ENCODE assay signal across 7 mouse cellular contexts in genomic region chr1:83736428-83737117, GRCm38 (mm10).
DNase-seq lines count a peak whose midpoint lies in the region; ATAC-seq and TF ChIP-seq lines count a peak whose summit lies in the region.

No protein-coding gene starts in this region.

- no peak overlapping the region for H3K4me3 ChIP-seq in lung, embryonic 14.5 days (ENCODE audit: low read depth, low read length)
- H3K4me3 ChIP-seq in embryonic facial prominence, embryonic 10.5 days, result no peak overlapping the region
- H3K4me3 ChIP-seq in intestine, postnatal 0 days (ENCODE audit: low read depth, low read length), result no peak overlapping the region

- H3K27me3 ChIP-seq in lung, embryonic 14.5 days (ENCODE audit: insufficient read depth, low read length), result no peaks in the 10 kb centered on the region
- no peaks in the 10 kb centered on the region for H3K27me3 ChIP-seq in embryonic facial prominence, embryonic 10.5 days (replicated peaks; ENCODE audit: low read depth, poor library complexity, severe bottlenecking)
- H3K27me3 ChIP-seq in intestine, postnatal 0 days (replicated peaks; ENCODE audit: control insufficient read depth, insufficient read depth, low read length), result no peaks in the 10 kb centered on the region

- peak; percentile 38 for TF ChIP-seq CTCF in lung, embryonic 14.5 days (IDR thresholded peaks at IDR 0.05; ENCODE audit: low read depth)
- TF ChIP-seq CTCF in intestine, postnatal 0 days (IDR thresholded peaks at IDR 0.05; ENCODE audit: low read depth), result peak; percentile 60

- H3K9me3 ChIP-seq in lung, embryonic 14.5 days (ENCODE audit: low read depth, low read length), result no peaks in the 10 kb centered on the region
- no peaks in the 10 kb centered on the region for H3K9me3 ChIP-seq in embryonic facial prominence, embryonic 10.5 days
- H3K9me3 ChIP-seq in intestine, postnatal 0 days (ENCODE audit: control insufficient read depth), result no peaks in the 10 kb centered on the region

- H3K36me3 ChIP-seq in lung, embryonic 14.5 days (ENCODE audit: insufficient read depth), result no peaks in the 10 kb centered on the region
- no peaks in the 10 kb centered on the region for H3K36me3 ChIP-seq in embryonic facial prominence, embryonic 10.5 days (replicated peaks)
- H3K36me3 ChIP-seq in intestine, postnatal 0 days (ENCODE audit: control insufficient read depth, insufficient read depth), result no peaks in the 10 kb centered on the region

- WGBS in lung, embryonic 14.5 days, result 35% methylated on average over 2 of the region's 2 CpGs
- WGBS in embryonic facial prominence, embryonic 10.5 days, result 38% methylated on average over 2 of the region's 2 CpGs
- WGBS in intestine, postnatal 0 days, result 43% methylated on average over 2 of the region's 2 CpGs

- no peak overlapping the region for H3K4me2 ChIP-seq in lung, embryonic 14.5 days
- H3K4me2 ChIP-seq in intestine, postnatal 0 days (replicated peaks; ENCODE audit: low read depth), result no peak overlapping the region

- no peak overlapping the region for H3K27ac ChIP-seq in lung, embryonic 14.5 days (ENCODE audit: low read depth)
- H3K27ac ChIP-seq in embryonic facial prominence, embryonic 10.5 days (replicated peaks), result no peak overlapping the region
- H3K27ac ChIP-seq in intestine, postnatal 0 days (ENCODE audit: low read depth, low read length), result no peak overlapping the region

- peak; percentile 47 for DNase-seq in lung, embryonic 14.5 days
- DNase-seq in lung, postnatal 14 days, result no peak
- peak; percentile 44 for DNase-seq in embryonic facial prominence, embryonic 10.5 days (ENCODE audit: low spot score)
- DNase-seq in retina, embryonic 14.5 days (ENCODE audit: low spot score), result peak; percentile 75
- no peak for DNase-seq in spleen, adult 18-20 months
- no peak for DNase-seq in ovary, adult 18-20 months (ENCODE audit: low spot score)

- no peaks in the 10 kb centered on the region for H3K4me1 ChIP-seq in lung, embryonic 14.5 days (ENCODE audit: insufficient read depth)
- H3K4me1 ChIP-seq in embryonic facial prominence, embryonic 10.5 days, result no peaks in the 10 kb centered on the region
- H3K4me1 ChIP-seq in intestine, postnatal 0 days (replicated peaks; ENCODE audit: control insufficient read depth, insufficient read depth, low read length), result no peaks in the 10 kb centered on the region

- ATAC-seq in lung, embryonic 14.5 days (ENCODE audit: insufficient read depth), result 0 out of 2 replicates have a peak, but pooled peaks have one; percentile 17
- ATAC-seq in intestine, postnatal 0 days, result no peak

- no peak overlapping the region for H3K9ac ChIP-seq in lung, embryonic 14.5 days
- no peak overlapping the region for H3K9ac ChIP-seq in intestine, postnatal 0 days (ENCODE audit: low read depth, low read length)

Comparison
In these comparisons a context has a peak if more than half of its experiments do, and no peak if none do; other contexts are left out.
1. DNase-seq: peak in lung, embryonic 14.5 days (single experiment), embryonic facial prominence, embryonic 10.5 days (single experiment) and retina, embryonic 14.5 days (single experiment); none in lung, postnatal 14 days (single experiment), spleen, adult 18-20 months (0 of 2) and ovary, adult 18-20 months (single experiment).